Mouse (Mus musculus) spleen, postnatal 36 days (tissue): ENCODE results near the gene Pdxk.
A peak's percentile ranks its signal among the peaks of the same experiment; 100 is the strongest.

Experiments
- DNase-seq, 2 experiments: peaks; one replicate each; pipeline ENCODE4 v3.0.0; 2022; ENCODE audit warnings: low spot score in 2 of 2, mixed read lengths in 1 of 2

The Pdxk gene

GRCm38 (mm10) chr10:78460463-78460862, 4.3 kb downstream of the Pdxk start:
- no peak for DNase-seq

- DNase-seq, result no peak
Measured at GRCm38 (mm10) chr10:78458348-78459111, 6.2 kb downstream of the Pdxk start.

GRCm38 (mm10) chr10:78457495-78458347, 7.1 kb downstream of the Pdxk start:
- peak; percentile 56 to 63 for DNase-seq

- no peak for DNase-seq
Measured at GRCm38 (mm10) chr10:78456696-78457095, 8.1 kb downstream of the Pdxk start.

- no peak for DNase-seq
Measured at GRCm38 (mm10) chr10:78452641-78453040, 12.1 kb downstream of the Pdxk start.

- no peak for DNase-seq
Measured at GRCm38 (mm10) chr10:78450761-78451160, 14.0 kb downstream of the Pdxk start.

- DNase-seq, result no peak
Measured at GRCm38 (mm10) chr10:78447396-78447795, 17.4 kb downstream of the Pdxk start.

- DNase-seq, result no peak
Measured at GRCm38 (mm10) chr10:78446195-78446594, 18.6 kb downstream of the Pdxk start.

- DNase-seq, result no peak
Measured at GRCm38 (mm10) chr10:78442292-78442691, 22.5 kb downstream of the Pdxk start.

GRCm38 (mm10) chr10:78441606-78442005, 23.2 kb downstream of the Pdxk start:
- no peak for DNase-seq

- DNase-seq, result no peak
Measured at GRCm38 (mm10) chr10:78440812-78441211, 24.0 kb downstream of the Pdxk start.

- no peak for DNase-seq
Measured at GRCm38 (mm10) chr10:78439990-78440389, 24.8 kb downstream of the Pdxk start.

GRCm38 (mm10) chr10:78439550-78439949, 25.2 kb downstream of the Pdxk start:
- DNase-seq, result no peak

- peak; percentile 57 to 65 for DNase-seq
Measured at GRCm38 (mm10) chr10:78438094-78438493, 26.7 kb downstream of the Pdxk start.

GRCm38 (mm10) chr10:78432853-78433252, 31.9 kb downstream of the Pdxk start:
- DNase-seq, result no peak

- no peak for DNase-seq
Measured at GRCm38 (mm10) chr10:78429776-78430175, 35.0 kb downstream of the Pdxk start.

- DNase-seq, result no peak
Measured at GRCm38 (mm10) chr10:78429180-78429579, 35.6 kb downstream of the Pdxk start.

GRCm38 (mm10) chr10:78428070-78428469, 36.7 kb downstream of the Pdxk start:
- DNase-seq, result no peak

GRCm38 (mm10) chr10:78426117-78426735, 38.5 kb downstream of the Pdxk start:
- DNase-seq, result peak; percentile 10 to 38

- peak; percentile 79 to 86 for DNase-seq
Measured at GRCm38 (mm10) chr10:78425181-78426041, 39.4 kb downstream of the Pdxk start, which contains the start of gene Cstb. TSS of gene Cstb (plus strand) at chr10:78425669.

- no peak for DNase-seq
Measured at GRCm38 (mm10) chr10:78422614-78423013, 42.2 kb downstream of the Pdxk start.
